Mouse (Mus musculus) lung, postnatal 0 days (tissue): Measurements from ENCODE around the gene Dvl3. TPM values are rescaled to one million over a fixed set of nuclear protein-coding genes. Genes with fewer than 3 reads are reported as not detected.

Experiments
- ATAC-seq: fragments of 200-750 bp; cut with Nextera tagmentation; 2 replicates; pipeline ENCODE4 v1.8.0; 2017; ENCODE audit warnings: moderate library complexity
- DNase-seq: peaks from one replicate; pipeline ENCODE4 v3.0.0-alpha.2; 2016; ENCODE audit warnings: low spot score
- H3K27ac ChIP-seq: fragments of 300-500 bp; sonication (generic); 2 replicates; pipeline ENCODE4 v1.5.1; 2014; ENCODE audit warnings: antibody characterized with exemption, mild to moderate bottlenecking, low read length, mixed read lengths
- H3K27me3 ChIP-seq: fragments of 300-500 bp; sonication (generic); replicated peaks from 2 replicates; pipeline ENCODE4 v1.6.1; 2014; ENCODE audit warnings: low read length, mixed read lengths; ENCODE audit not compliant: insufficient read depth
- H3K36me3 ChIP-seq: fragments of 300-500 bp; sonication (generic); 2 replicates; pipeline ENCODE4 v1.6.1; 2014; ENCODE audit warnings: low read length, mixed read lengths; ENCODE audit not compliant: insufficient read depth
- H3K4me1 ChIP-seq: fragments of 300-500 bp; sonication (generic); 2 replicates; pipeline ENCODE4 v1.6.1; 2014; ENCODE audit warnings: antibody characterized with exemption, low read depth, low read length, mixed read lengths; ENCODE audit not compliant: insufficient read depth
- H3K4me2 ChIP-seq: fragments of 300-500 bp; sonication (generic); replicated peaks from 2 replicates; pipeline ENCODE4 v1.6.1; 2014; ENCODE audit warnings: low read depth, mild to moderate bottlenecking, low read length, moderate library complexity, mixed read lengths
- H3K4me3 ChIP-seq: fragments of 300-500 bp; sonication (generic); 2 replicates; pipeline ENCODE4 v1.5.1; 2014; ENCODE audit warnings: low read depth, low read length
- H3K9ac ChIP-seq: fragments of 300-500 bp; sonication (generic); replicated peaks from 2 replicates; pipeline ENCODE4 v1.6.1; 2014; ENCODE audit warnings: low read depth, mild to moderate bottlenecking
- H3K9me3 ChIP-seq: fragments of 300-500 bp; sonication (generic); 2 replicates; pipeline ENCODE4 v1.6.1; 2016; ENCODE audit warnings: low read length, mixed read lengths
- CTCF ChIP-seq: IDR thresholded peaks from 2 replicates; pipeline ENCODE4 v1.5.1; 2016; ENCODE audit warnings: antibody characterized with exemption, mild to moderate bottlenecking
- EP300 ChIP-seq: IDR thresholded peaks from 2 replicates; pipeline ENCODE4 v1.6.1; 2016; ENCODE audit warnings: antibody characterized with exemption, mild to moderate bottlenecking, control low read depth
- WGBS: fragments of 180-500 bp; shearing (Covaris S2); extraction: QIAGEN DNeasy Blood & Tissue Kit; methylation state at CpG from one replicate; pipeline ENCODE4 v1.1.7; 2014; 5-methylcytosine and 5-hydroxymethylcytosine counted together
- polyA plus RNA-seq: library from polyadenylated mRNA; unstranded; fragments of >200 nt; fragmentation: Nextera tagmentation; extraction: Ambion mirVana; gene quantifications from 2 replicates; pipeline ENCODE4 v1.2.1, GENCODE M21; 2015

Gene Dvl3
- polyA plus RNA-seq, 1 experiment from 2014 or later, result 10.3 TPM

DNA sequence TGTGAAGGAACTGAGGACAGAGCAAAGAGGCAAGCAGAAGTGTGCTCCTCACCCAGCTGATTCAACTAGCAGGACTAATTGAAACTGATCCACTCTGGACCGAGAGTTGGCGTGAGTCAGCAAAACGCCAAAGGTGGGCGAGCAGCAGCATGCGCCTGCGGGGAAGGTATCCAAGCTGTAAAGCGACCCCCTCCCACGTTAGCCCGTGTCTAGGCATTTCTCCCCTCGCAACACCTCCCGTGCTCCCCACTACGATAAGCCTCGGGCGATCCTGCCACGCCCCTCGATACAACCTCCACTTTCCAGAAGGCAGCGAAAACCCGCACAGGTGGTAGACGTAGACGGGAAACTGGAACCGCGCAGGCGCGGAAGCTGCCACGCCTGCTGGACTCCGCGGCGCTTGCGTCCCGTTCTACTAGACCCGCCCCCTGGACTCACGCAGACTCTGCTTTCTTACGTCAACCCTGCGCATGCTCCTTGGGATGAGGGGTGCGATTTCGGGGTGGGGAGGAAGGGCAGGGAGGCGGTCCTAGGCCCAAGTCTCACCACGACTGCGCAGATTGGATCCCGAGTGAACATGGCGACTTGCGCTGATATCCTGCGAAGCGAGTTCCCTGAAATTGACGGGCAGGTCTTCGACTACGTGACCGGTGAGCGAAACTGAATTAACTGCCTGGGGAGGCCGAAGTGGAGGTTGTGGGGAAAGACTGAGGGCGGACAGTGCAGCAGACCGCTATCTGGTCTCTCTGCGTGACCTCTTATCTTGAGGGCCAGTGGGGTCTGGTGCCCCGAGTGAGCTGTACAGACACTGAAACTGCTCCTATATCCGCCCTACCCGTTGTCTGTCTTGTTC is 31.5 kb downstream of the Dvl3 start, which contains the start of gene Abcf3:
Abcf3 (plus strand) TSS at position 482 of the 853 bp plus-strand sequence.
- Histone ChIP-seq H3K9me3 (no peaks in the 10 kb centered on the region), H3K27ac (peak within 1 kb of the TSS; percentile 66), H3K36me3 (peaks cover 31% of the 10 kb centered on the region; the same call in 1 of the 2 replicates), H3K27me3 (no peaks in the 10 kb centered on the region), H3K9ac (peak within 1 kb of the TSS; percentile 67), H3K4me3 (peak within 1 kb of the TSS; percentile 68), H3K4me2 (peak within 1 kb of the TSS; percentile 67), H3K4me1 (peaks cover 9% of the 10 kb centered on the region; the same call in 1 of the 2 replicates)
- DNase-seq, result peak; percentile 100
- under 1% methylated on average over 56 of the region's 56 CpGs for WGBS
- peak; percentile 100 for ATAC-seq
- TF ChIP-seq EP300, result no peak
- no peak for TF ChIP-seq CTCF

DNA sequence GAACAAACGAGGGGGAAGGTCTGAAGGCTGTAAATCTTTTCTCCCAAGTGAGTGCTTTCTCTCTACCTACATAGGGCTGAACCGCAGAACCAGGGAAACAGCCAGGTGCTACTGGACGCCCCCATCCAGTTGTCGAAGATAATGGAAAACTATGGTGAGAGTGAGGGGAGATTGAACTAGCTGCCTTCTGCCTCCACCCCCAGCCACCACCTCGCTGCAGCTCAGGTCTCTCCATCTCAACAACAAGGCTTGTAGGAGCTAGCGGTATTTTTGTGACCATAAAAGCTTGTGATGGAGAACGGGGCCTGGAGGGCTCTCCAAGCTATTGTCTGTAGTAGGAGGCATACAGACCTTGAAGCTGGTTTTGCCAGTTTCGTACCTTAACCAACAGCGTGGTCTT is 32.4 kb downstream of the Dvl3 start:
- Histone ChIP-seq H3K9ac (peak overlapping the region; percentile 67), H3K4me3 (peak overlapping the region; percentile 68), H3K9me3 (no peaks in the 10 kb centered on the region), H3K27me3 (no peaks in the 10 kb centered on the region), H3K4me1 (peaks cover 9% of the 10 kb centered on the region; the same call in 1 of the 2 replicates), H3K36me3 (peaks cover 27% of the 10 kb centered on the region; the same call in 1 of the 2 replicates), H3K27ac (no peak overlapping the region), H3K4me2 (peak overlapping the region; percentile 67)
- no peak for TF ChIP-seq CTCF
- TF ChIP-seq EP300, result no peak
- DNase-seq, result peak; percentile 27
- ATAC-seq, result no peak
- WGBS, result 34% methylated on average over 9 of the region's 9 CpGs

GRCm38 (mm10) chr16:20551691-20552090 is 34.9 kb downstream of the Dvl3 start:
- ATAC-seq (no peak), DNase-seq (no peak)
- H3K9ac ChIP-seq, result no peak overlapping the region
- H3K4me2 ChIP-seq, result no peak overlapping the region
- peaks cover 24% of the 10 kb centered on the region; the same call in 1 of the 2 replicates for H3K36me3 ChIP-seq
- whole genome bisulfite sequencing, result 95% methylated on average over 5 of the region's 5 CpGs
- no peak overlapping the region for H3K27ac ChIP-seq
- peaks cover 9% of the 10 kb centered on the region; the same call in 1 of the 2 replicates for H3K4me1 ChIP-seq
- H3K4me3 ChIP-seq, result no peak overlapping the region
- TF ChIP-seq CTCF (no peak), EP300 (no peak)
- no peaks in the 10 kb centered on the region for H3K27me3 ChIP-seq
- no peaks in the 10 kb centered on the region for H3K9me3 ChIP-seq

GRCm38 (mm10) chr16:20552594-20552993 is 35.8 kb downstream of the Dvl3 start:
- no peak overlapping the region for H3K9ac ChIP-seq
- peaks cover 9% of the 10 kb centered on the region; the same call in 1 of the 2 replicates for H3K4me1 ChIP-seq
- no peaks in the 10 kb centered on the region for H3K27me3 ChIP-seq
- TF ChIP-seq CTCF, result no peak
- TF ChIP-seq EP300, result no peak
- H3K36me3 ChIP-seq, result peaks cover 24% of the 10 kb centered on the region; the same call in 1 of the 2 replicates
- H3K27ac ChIP-seq, result no peak overlapping the region
- H3K9me3 ChIP-seq, result no peaks in the 10 kb centered on the region
- 88% methylated on average over 1 of the region's 1 CpGs for WGBS
- DNase-seq, result no peak
- no peak overlapping the region for H3K4me2 ChIP-seq
- no peak for ATAC-seq
- H3K4me3 ChIP-seq, result no peak overlapping the region

GRCm38 (mm10) chr16:20555000-20555399 is 38.2 kb downstream of the Dvl3 start:
- peaks cover 47% of the 10 kb centered on the region for H3K36me3 ChIP-seq
- no peak for TF ChIP-seq EP300
- no peak for TF ChIP-seq CTCF
- ATAC-seq, result no peak

GRCm38 (mm10) chr16:20557381-20557780 is 40.6 kb downstream of the Dvl3 start:
- no peak for ATAC-seq
- WGBS, result 67% methylated on average over 7 of the region's 7 CpGs
- DNase-seq, result no peak

More at GRCm38 (mm10) chr16:20555000-20555399, 38.2 kb downstream of the Dvl3 start:
- no peaks in the 10 kb centered on the region for H3K27me3 ChIP-seq
- DNase-seq, result no peak
- no peak overlapping the region for H3K9ac ChIP-seq
- no peaks in the 10 kb centered on the region for H3K9me3 ChIP-seq
- H3K27ac ChIP-seq, result no peak overlapping the region
- no peak overlapping the region for H3K4me2 ChIP-seq
- WGBS, result 81% methylated on average over 6 of the region's 6 CpGs
- no peak overlapping the region for H3K4me3 ChIP-seq
- H3K4me1 ChIP-seq, result no peaks in the 10 kb centered on the region

More at GRCm38 (mm10) chr16:20557381-20557780, 40.6 kb downstream of the Dvl3 start:
- Histone ChIP-seq H3K27ac (no peak overlapping the region), H3K4me1 (no peaks in the 10 kb centered on the region), H3K36me3 (peaks cover 43% of the 10 kb centered on the region), H3K9me3 (no peaks in the 10 kb centered on the region), H3K4me2 (no peak overlapping the region), H3K4me3 (no peak overlapping the region), H3K9ac (no peak overlapping the region), H3K27me3 (no peaks in the 10 kb centered on the region)
- no peak for TF ChIP-seq EP300
- TF ChIP-seq CTCF, result no peak
